Mouse (Mus musculus): ENCODE measurements around the gene Cygb.

DNA sequence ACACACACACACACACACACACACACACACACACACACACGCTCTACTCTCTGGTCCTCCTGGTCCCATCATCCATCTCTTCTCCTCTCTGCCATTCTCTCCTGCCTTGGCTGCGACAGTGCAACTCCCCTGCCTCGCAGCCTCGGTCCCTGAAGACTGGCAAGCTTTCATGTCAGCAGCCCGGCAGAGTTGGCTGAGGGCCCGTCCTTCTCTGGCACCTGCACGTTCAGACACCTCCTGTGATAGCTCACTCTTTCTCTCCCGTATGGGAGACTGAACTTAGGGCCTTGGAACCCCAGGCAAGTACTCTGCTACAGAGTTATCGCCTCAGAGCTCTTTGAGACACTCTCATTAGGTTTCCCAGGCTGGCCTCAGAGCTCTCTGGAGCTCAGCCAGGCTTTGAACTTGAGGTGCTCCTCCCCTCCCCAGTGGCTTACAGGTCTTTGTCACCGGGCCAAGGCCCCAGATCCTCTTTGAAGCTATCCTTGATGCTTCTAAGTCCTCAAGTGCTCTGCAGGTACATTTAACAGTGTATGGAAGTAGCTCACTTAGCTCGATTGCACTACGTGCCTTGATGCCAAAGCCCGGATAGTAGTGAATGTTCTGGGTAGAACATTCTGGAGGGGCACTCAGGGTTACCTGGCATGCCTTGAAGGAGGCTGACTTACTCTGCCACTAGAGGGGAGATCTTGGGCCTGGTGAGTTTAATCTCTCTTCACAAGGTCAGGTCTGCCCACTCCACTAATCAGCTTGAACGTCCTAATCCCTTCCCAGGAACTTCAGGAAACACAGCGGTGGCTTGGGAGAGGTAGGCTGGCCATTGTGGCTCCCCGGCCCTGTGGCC lies 2.5 kb upstream of the Cygb start:
- no peak for TF ChIP-seq CTCF (IDR thresholded peaks at IDR 0.05; ENCODE audit: borderline replicate concordance, extremely low read depth, insufficient read depth, insufficient read length)
- no peak for TF ChIP-seq POLR2A (IDR thresholded peaks at IDR 0.05; ENCODE audit: borderline replicate concordance, extremely low read depth, insufficient read depth, insufficient read length, poor library complexity, severe bottlenecking)

Data from brain, embryonic 14.5 days (tissue).